Mouse (Mus musculus) adrenal gland, postnatal 14 days (tissue): ENCODE measurements around the gene Tenm4. TPM values are rescaled to one million over a fixed set of nuclear protein-coding genes. Genes with fewer than 3 reads are reported as not detected.

ENCODE experiments used
- DNase-seq: peaks from one replicate; pipeline ENCODE4 v3.0.0; 2021; ENCODE audit warnings: mixed read lengths
- total RNA-seq: library from RNA; stranded (reverse); gene quantifications from 2 replicates; pipeline ENCODE4 v1.2.3, GENCODE M21; 2021

The Tenm4 gene
- total RNA-seq, 1 experiment from 2014 or later = 15.6 TPM

GRCm38 (mm10) chr7:96340826-96341225 lies 169.8 kb downstream of the Tenm4 start:
- DNase-seq = no peak

DNA sequence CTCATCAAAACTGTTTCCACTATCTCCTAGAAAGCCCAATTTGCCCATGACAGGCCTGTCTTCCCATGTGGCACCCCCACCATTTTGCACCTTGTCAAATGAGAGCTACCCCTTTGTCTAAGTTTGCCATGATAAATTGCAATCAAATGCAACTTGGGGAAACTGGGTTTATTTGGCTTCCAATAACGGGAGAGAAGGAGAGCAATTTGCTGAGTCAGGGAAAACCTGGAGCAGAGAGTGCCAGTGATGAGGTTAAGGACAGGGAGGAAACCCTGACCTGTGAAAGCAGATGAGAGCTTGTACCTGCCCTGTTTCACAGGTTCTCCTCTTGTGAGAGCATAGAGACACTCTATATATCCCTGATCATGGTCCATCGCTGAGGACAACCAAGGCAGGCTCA lies 170.4 kb downstream of the Tenm4 start:
- no peak for DNase-seq

DNA sequence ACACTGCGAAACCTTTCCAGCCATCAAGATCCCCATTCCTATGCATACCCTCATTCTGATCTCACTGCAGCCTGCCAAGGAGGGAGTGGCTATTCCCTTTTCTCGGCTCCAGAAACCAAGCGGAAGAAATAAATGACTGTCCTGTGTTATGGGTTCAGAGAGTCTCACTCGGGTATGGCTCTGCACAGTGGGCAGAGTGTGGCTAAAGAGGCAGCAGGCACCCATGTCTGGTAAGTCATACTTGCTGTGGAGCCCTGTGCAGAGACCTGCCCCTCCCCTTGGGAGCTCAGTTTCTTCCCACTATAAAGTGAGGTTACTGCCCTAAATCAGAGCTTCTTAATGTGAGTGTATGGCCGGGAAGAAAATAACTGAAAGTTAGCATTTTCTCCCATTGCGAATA lies 171.9 kb downstream of the Tenm4 start:
- no peak for DNase-seq

DNA sequence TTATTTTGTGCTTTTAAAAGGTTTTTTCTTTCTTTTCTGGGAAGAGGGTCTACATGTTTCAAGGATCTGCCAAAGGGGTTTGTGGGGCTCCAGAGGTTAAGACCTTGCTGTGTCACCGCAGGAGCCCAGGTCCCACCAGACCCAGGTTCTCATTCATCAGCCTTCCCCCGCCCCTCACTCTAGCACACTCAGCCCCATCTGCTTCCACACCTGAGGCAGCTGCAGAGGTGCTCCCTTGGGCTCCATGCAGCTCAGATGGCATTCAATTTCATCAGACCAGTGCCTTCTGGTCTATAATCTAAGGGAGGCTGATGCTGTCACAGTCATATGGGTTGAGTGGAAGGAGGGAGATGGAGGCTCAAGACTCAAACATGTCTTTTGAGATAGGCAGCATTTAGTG lies 172.6 kb downstream of the Tenm4 start:
- no peak for DNase-seq

GRCm38 (mm10) chr7:96352671-96353070 lies 181.6 kb downstream of the Tenm4 start:
- peak; percentile 63 for DNase-seq

DNA sequence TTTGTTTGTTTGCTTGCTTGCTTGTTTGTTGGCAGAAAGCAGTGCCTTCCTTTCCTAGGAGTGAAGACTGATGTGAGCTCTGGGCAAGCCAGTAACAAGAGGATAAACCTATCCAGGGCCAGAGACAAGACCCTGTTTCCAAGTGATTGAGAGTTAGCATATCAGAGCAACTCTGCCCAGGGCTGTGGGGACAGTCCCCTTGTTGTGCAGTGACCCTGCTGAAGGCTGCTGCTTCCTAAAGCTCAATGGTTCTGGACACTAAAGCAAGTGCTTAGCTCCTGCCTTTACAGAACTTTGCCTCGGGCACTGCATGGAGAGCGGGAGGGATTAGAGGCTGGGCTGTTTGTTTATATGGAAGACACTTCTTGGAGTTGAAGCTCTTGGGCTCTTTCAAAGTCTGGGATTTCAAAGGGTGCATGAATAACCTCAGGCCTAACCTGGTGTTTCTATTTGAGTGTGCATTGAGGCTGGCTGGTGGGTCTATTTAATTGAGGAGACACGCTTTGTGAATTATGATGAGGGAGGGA lies 185.3 kb downstream of the Tenm4 start:
- DNase-seq = no peak

DNA sequence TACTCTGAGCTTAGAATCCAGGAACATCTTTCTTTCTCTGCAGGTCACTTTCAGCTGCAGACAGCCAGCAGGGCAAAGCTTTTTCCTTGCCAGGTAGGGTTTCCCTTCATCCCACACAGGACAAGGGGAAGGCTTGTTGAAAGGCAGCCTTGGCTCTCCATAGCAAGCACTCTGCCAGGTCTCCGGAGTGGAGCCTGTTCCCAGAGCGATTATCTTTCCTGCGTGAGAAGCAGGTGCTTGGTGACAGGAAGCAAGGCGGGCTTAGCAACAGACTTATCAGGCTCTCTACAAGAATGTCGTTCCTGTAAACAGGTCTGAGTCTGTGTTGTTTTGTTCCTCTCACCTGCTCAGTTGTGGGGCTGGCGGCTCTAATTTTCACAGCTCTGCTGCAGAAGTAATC lies 186.5 kb downstream of the Tenm4 start:
- DNase-seq = no peak

DNA sequence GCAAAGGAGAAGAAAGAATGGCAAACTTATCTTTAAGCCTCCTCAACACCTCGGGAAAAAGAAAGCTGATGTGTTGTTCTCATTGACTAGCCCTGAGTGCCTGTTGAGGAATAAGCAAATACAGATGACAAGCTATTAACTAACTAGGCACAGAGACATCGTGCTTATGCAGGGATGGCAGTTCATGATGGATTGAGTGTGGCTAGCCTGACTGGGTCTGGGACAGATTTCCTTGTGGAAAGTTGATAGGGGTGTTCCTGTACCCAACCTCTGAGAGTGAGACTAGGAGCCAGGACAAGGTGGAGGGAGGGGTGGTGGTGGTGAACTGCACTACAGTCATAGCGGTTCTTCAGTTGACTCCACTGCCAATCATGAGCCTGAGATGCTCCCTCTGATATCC lies 192.3 kb downstream of the Tenm4 start:
- no peak for DNase-seq

GRCm38 (mm10) chr7:96369947-96370346 lies 198.9 kb downstream of the Tenm4 start:
- no peak for DNase-seq

GRCm38 (mm10) chr7:96374004-96374663 lies 203.1 kb downstream of the Tenm4 start:
- no peak for DNase-seq

DNA sequence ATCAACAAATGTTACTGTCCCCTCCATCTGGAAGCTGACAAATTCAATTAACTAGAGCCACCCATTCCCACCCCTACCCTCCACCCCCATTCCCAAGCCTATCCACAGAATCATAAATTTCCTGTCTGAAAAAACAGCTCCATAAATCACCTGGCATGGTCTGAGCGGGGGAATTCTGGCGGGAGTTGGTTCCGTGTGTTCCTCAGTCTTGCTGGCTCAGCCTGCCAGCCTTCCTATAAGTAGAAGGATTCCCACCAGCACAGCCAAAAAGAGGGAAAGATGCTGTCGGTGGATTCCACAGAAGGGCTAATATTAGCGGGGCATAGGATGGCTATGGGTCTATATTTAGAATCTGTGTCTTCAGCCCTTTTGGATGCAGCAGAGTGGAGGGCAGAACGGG lies 204.5 kb downstream of the Tenm4 start:
- no peak for DNase-seq

DNA sequence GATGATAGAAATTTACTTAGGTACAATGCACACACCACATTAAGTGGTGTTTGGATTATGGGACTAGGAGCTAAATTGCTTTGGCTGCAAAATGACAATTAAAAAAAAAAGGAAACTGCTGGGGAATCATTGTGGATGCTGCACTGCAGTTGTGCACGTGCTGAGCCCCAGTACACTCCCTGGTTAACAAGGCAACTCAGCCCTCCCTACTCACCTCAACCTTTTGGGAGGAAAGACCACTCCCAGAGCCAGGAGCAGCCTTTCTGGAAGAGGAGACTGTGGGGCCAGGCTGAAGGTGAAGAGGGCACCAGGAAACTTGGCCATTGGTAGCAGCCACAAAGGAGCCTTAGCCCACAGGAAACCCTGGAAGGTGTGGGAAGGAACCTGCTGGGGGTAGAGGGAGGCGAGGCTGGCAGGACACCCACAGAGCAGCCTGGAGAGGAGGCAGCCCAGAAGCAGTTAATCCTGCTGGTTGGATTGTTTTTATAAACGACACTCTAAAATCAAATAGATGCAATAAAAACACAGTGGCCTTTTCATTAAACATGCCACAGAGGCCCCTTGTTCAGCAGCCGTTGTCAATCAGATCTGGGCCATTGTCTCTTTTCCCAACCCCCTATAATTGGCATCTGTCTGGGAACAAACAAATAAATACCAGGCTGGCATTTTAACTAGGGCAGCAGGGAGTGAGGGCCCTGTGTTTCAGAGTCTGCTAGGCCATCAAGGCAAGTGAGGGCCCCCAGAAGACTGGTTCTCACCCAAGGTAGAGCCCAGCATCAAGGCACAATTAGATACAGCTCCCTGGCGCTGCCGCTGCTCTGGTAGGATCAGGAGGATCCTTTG lies 212.9 kb downstream of the Tenm4 start:
- DNase-seq = no peak

DNA sequence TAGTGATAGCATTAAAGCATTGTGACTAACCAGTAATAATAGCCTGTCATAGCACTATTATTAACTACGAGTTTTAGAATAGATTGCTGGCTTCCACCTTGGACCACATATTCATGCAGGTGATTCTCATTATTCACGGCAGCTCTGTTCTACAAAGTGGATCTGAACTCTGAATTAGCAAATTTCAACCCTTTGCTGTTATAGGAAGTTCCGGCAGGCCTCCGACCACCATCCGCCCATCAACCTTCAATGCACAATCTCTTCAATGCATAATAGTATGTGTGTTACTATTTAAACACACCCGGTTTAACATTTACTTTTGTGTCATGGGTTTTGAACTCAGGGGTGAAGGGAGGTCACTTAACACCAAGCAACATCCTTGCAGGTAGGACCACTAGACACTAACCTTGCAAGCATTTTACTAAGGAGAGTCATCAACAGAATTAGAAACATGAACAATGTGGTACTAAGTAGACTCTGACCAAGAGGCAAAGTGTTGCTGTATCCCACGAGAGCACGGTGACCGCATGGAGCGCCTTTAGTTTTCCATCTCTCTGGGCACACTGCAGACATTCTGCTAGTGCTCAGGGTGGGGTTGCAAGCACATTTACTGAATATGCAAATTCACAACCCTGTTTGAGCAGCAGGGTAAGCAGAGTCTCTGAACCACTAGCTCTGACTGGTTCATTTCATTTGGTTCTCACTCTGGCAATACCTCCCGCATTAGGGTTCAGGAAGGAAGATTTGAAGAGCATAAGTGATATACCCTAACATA lies 213.9 kb downstream of the Tenm4 start:
- DNase-seq = no peak

- no peak for DNase-seq
Observed at GRCm38 (mm10) chr7:96385850-96386249, 214.8 kb downstream of the Tenm4 start.

DNA sequence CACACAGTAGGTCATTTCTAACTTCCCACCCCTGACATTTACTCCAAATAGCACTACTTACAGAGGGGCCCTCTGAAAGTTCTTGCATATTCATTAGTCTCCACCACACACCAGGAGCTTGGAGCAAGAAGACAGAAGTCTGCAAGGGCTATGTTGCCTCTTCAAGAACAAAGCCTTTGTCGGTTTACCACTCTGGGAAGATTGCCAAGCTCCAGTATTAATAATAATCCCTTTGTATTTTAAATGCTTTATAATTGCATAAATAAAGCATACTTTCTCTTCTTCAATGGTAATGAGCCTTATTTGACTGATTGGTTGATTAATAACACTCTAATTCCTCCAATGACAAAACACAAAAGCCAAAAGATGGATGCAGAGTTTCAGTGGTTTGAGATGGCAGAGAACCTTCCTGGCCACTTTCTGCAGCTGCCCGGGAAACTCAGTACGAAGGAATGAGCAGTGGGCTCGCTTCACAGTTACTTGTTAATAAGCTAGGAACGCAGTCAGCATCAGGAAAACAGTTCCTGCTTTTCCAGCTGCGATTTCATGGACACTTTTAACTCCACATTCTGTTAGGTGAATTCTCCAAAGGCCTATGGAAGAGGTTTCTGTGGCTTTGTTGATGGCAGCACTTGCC lies 219.1 kb downstream of the Tenm4 start:
- no peak for DNase-seq

- no peak for DNase-seq
Observed at GRCm38 (mm10) chr7:96390894-96391293, 219.8 kb downstream of the Tenm4 start.

DNA sequence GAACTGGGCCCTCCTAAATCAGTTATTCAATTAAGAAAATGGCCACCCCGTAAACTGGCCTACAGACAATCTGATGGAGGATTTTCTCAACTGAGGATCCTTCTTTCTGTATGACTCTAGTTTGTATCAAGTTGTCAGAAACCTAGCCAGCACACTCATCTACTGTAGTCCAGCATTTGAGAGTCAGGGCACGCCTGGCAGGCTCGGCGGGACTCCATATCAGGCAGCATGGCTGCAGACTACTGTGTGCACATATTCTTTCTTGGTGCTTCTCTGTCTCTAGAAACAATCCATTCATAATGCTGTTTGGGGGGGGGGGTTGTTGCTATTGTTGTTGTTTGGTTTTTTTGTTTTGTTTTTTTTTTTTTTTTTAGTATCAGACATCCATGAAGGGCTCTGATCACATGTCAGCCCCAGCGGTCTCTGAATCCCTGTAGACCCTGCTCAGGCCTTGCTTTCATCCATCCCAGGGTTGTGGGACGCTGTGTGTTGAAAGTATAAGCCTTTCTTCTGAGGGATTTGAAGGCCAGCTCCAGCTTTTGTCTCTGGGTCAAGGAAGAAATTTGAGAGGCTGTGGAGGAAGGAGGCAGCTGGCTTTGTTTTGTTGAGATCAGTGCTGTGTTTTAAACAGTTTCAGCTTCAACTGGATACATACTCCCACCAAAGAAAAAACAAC lies 220.9 kb downstream of the Tenm4 start:
- DNase-seq = no peak

DNA sequence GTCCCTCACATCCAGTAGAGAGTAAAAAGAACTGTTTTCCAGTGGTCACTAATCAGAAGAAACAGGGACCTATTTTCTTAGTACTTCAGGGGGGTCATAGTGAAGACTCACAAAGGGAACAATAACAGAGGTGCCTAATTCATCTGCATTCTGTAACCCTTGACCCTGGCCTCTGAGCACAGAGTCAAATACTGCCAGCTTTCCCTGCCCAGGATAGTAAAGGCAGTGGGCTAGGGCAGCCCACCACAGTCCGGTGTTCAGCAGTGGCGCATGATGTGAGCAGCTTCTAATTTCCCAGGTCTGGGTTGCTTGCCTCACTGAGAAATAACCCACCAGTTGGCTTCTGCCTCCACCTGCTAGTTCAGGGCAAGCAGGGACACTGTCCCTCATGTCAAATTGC lies 221.6 kb downstream of the Tenm4 start:
- DNase-seq = no peak

- no peak for DNase-seq
Observed at GRCm38 (mm10) chr7:96397940-96398339, 226.9 kb downstream of the Tenm4 start.

- no peak for DNase-seq
Observed at GRCm38 (mm10) chr7:96400411-96400810, 229.4 kb downstream of the Tenm4 start.

- no peak for DNase-seq
Observed at GRCm38 (mm10) chr7:96406630-96407214, 235.7 kb downstream of the Tenm4 start.
